Mouse (Mus musculus) embryonic fibroblast, embryonic 13.5 days (primary cell): ENCODE data around the gene Hepacam.

ENCODE experiments used
- CTCF ChIP-seq: IDR thresholded peaks from 2 replicates; pipeline ENCODE4 v1.5.1; 2011; ENCODE audit warnings: mild to moderate bottlenecking, control low read depth, low read length, moderate library complexity, borderline replicate concordance; ENCODE audit not compliant: insufficient read depth
- POLR2A ChIP-seq: IDR thresholded peaks from 2 replicates; pipeline ENCODE4 v1.6.1; 2011; ENCODE audit warnings: low read depth, mild to moderate bottlenecking, control low read depth, low read length, moderate library complexity

GRCm38 (mm10) chr9:37392071-37392470 is 24.9 kb downstream of the Hepacam start:
- no peak for TF ChIP-seq CTCF
- TF ChIP-seq POLR2A: no peak
